Mouse (Mus musculus) cerebellum, adult 2 months (tissue): ENCODE data around the gene Pgghg. TPM values are rescaled to one million over a fixed set of nuclear protein-coding genes. Genes with fewer than 3 reads are reported as not detected.
"Not testable (repeated sequence)": the region's sequence is repeated elsewhere in the genome, so short reads cannot be mapped to it uniquely, and the experiment has no call there.

Experiments used
- DNase-seq, 2 experiments: peaks; one replicate each; pipeline ENCODE4 v3.0.0; 2021
- H3K27ac ChIP-seq: fragments of 200-500 bp; 2 replicates; pipeline ENCODE4 v1.5.1; 2012; ENCODE audit warnings: low read length, control low read depth, inconsistent platforms; ENCODE audit not compliant: insufficient read depth
- H3K27me3 ChIP-seq: fragments of 200-500 bp; 2 replicates; pipeline ENCODE4 v1.6.1; 2012; ENCODE audit warnings: inconsistent platforms, mild to moderate bottlenecking, low read length, moderate library complexity; ENCODE audit not compliant: control insufficient read depth, insufficient read depth
- H3K4me1 ChIP-seq: fragments of 200-500 bp; 2 replicates; pipeline ENCODE4 v1.6.1; 2011; ENCODE audit warnings: low read length; ENCODE audit not compliant: control insufficient read depth, insufficient read depth
- H3K4me3 ChIP-seq: fragments of 200-500 bp; replicated peaks from 2 replicates; pipeline ENCODE3; 2011; ENCODE audit warnings: mild to moderate bottlenecking, low read depth, low read length, control low read depth; ENCODE audit not compliant: insufficient read depth
- CTCF ChIP-seq: fragments of 200-500 bp; IDR thresholded peaks from 2 replicates; pipeline ENCODE4 v1.5.1; 2011; ENCODE audit warnings: low read depth, mild to moderate bottlenecking, control low read depth, low read length, moderate library complexity, borderline replicate concordance; ENCODE audit not compliant: insufficient read depth
- POLR2A ChIP-seq: fragments of 200-500 bp; IDR thresholded peaks from 2 replicates; pipeline ENCODE4 v1.6.1; 2011; ENCODE audit warnings: low read length, control low read depth, borderline replicate concordance; ENCODE audit not compliant: insufficient read depth
- WGBS: fragments of 180-500 bp; shearing (Covaris S2); methylation state at CpG from one replicate; pipeline ENCODE4 v1.1.7; 2018; 5-methylcytosine and 5-hydroxymethylcytosine counted together
- polyA plus RNA-seq: library from polyadenylated mRNA; depleted of rRNA; stranded (reverse); fragments of >200 nt; gene quantifications from 2 replicates; pipeline ENCODE4 v1.2.3, GENCODE M21; 2012

The Pgghg gene
- polyA plus RNA-seq, 1 experiment, result 5.6 TPM

- Histone ChIP-seq H3K27ac (no peak overlapping the region), H3K4me3 (no peak overlapping the region), H3K4me1 (no peaks in the 10 kb centered on the region), H3K27me3 (no peaks in the 10 kb centered on the region)
- TF ChIP-seq POLR2A (no peak), CTCF (no peak)
- no peak for DNase-seq
- 33% methylated on average over 14 of the region's 14 CpGs for WGBS
Measured at GRCm38 (mm10) chr7:140973396-140974165, 32.4 kb downstream of the Pgghg start.

GRCm38 (mm10) chr7:140974940-140975339 lies 33.7 kb downstream of the Pgghg start:
- Histone ChIP-seq H3K27ac (no peak overlapping the region), H3K4me3 (no peak overlapping the region), H3K27me3 (no peaks in the 10 kb centered on the region), H3K4me1 (no peaks in the 10 kb centered on the region)
- no peak for TF ChIP-seq POLR2A
- no peak for TF ChIP-seq CTCF
- WGBS, result 20% methylated on average over 9 of the region's 9 CpGs
- no peak for DNase-seq

- 28% methylated on average over 3 of the region's 3 CpGs for WGBS
- TF ChIP-seq POLR2A, result no peak
- no peak for TF ChIP-seq CTCF
- no peaks in the 10 kb centered on the region for H3K4me1 ChIP-seq
- no peaks in the 10 kb centered on the region for H3K27me3 ChIP-seq
- no peak overlapping the region for H3K27ac ChIP-seq
- no peak overlapping the region for H3K4me3 ChIP-seq
- DNase-seq, result no peak
Measured at GRCm38 (mm10) chr7:140975465-140975864, 34.3 kb downstream of the Pgghg start.

GRCm38 (mm10) chr7:140976720-140977119 lies 35.5 kb downstream of the Pgghg start:
- not testable (repeated sequence) for H3K27ac ChIP-seq, H3K4me1 ChIP-seq, H3K4me3 ChIP-seq, DNase-seq, H3K27me3 ChIP-seq
- 95% methylated on average over 9 of the region's 9 CpGs for WGBS

- H3K4me3 ChIP-seq, result no peak overlapping the region
- no peak overlapping the region for H3K27ac ChIP-seq
- H3K27me3 ChIP-seq, result no peaks in the 10 kb centered on the region
- no peak for DNase-seq
- 95% methylated on average over 8 of the region's 8 CpGs for WGBS
- TF ChIP-seq POLR2A (no peak), CTCF (no peak)
- no peaks in the 10 kb centered on the region for H3K4me1 ChIP-seq
Measured at GRCm38 (mm10) chr7:140981704-140982103, 40.5 kb downstream of the Pgghg start.

GRCm38 (mm10) chr7:140982971-140983370 lies 41.8 kb downstream of the Pgghg start:
- no peaks in the 10 kb centered on the region for H3K27me3 ChIP-seq
- no peak for TF ChIP-seq POLR2A
- no peak for TF ChIP-seq CTCF
- H3K27ac ChIP-seq, result no peak overlapping the region
- no peaks in the 10 kb centered on the region for H3K4me1 ChIP-seq
- DNase-seq, result no peak
- H3K4me3 ChIP-seq, result no peak overlapping the region
- 92% methylated on average over 7 of the region's 7 CpGs for WGBS

- Histone ChIP-seq H3K27me3 (no peaks in the 10 kb centered on the region), H3K4me3 (no peak overlapping the region), H3K4me1 (no peaks in the 10 kb centered on the region), H3K27ac (no peak overlapping the region)
- no peak for DNase-seq
- no peak for TF ChIP-seq CTCF
- no peak for TF ChIP-seq POLR2A
- WGBS, result 76% methylated on average over 17 of the region's 17 CpGs
Measured at GRCm38 (mm10) chr7:140987182-140988138, 46.3 kb downstream of the Pgghg start.
